Mouse (Mus musculus) embryonic facial prominence, embryonic 13.5 days (tissue): ENCODE measurements at regions not wholly inside any gene's neighbourhood (a gene's known extent, or its start where the extent isn't known, plus 50 kb on each side); places are given as distances from the start of the nearest gene placed in this dataset.

Experiments used
- ATAC-seq: fragments of 200-750 bp; cut with Nextera tagmentation; 2 replicates; pipeline ENCODE4 v1.8.0; 2017; ENCODE audit warnings: low read depth; ENCODE audit not compliant: insufficient number of reproducible peaks, insufficient read depth, low FRiP score, low TSS enrichment
- H3K27ac ChIP-seq: fragments of 300-500 bp; sonication (generic); 2 replicates; pipeline ENCODE4 v1.5.1; 2015; ENCODE audit warnings: moderate library complexity, mild to moderate bottlenecking, inconsistent platforms
- H3K27me3 ChIP-seq: fragments of 300-500 bp; sonication (generic); 2 replicates; pipeline ENCODE4 v1.6.1; 2015; ENCODE audit warnings: mild to moderate bottlenecking, inconsistent platforms
- H3K36me3 ChIP-seq: fragments of 300-500 bp; sonication (generic); 2 replicates; pipeline ENCODE4 v1.6.1; 2015; ENCODE audit warnings: mild to moderate bottlenecking, inconsistent platforms
- H3K4me1 ChIP-seq: fragments of 300-500 bp; sonication (generic); 2 replicates; pipeline ENCODE4 v1.6.1; 2015; ENCODE audit warnings: inconsistent platforms
- H3K4me2 ChIP-seq: fragments of 300-500 bp; sonication (generic); 2 replicates; pipeline ENCODE4 v1.6.1; 2015; ENCODE audit warnings: moderate library complexity, mild to moderate bottlenecking, inconsistent platforms
- H3K4me3 ChIP-seq: fragments of 300-500 bp; sonication (generic); 2 replicates; pipeline ENCODE4 v1.5.1; 2015; ENCODE audit warnings: mild to moderate bottlenecking, inconsistent platforms
- H3K9ac ChIP-seq: fragments of 300-500 bp; sonication (generic); 2 replicates; pipeline ENCODE4 v1.6.1; 2015; ENCODE audit warnings: mild to moderate bottlenecking, inconsistent platforms
- H3K9me3 ChIP-seq: fragments of 300-500 bp; sonication (generic); 2 replicates; pipeline ENCODE4 v1.6.1; 2016; ENCODE audit warnings: inconsistent platforms
- WGBS: fragments of 180-500 bp; shearing (Covaris S2); methylation state at CpG from one replicate; pipeline ENCODE4 v1.1.7; 2015; ENCODE audit warnings: mixed read lengths; 5-methylcytosine and 5-hydroxymethylcytosine counted together

DNA sequence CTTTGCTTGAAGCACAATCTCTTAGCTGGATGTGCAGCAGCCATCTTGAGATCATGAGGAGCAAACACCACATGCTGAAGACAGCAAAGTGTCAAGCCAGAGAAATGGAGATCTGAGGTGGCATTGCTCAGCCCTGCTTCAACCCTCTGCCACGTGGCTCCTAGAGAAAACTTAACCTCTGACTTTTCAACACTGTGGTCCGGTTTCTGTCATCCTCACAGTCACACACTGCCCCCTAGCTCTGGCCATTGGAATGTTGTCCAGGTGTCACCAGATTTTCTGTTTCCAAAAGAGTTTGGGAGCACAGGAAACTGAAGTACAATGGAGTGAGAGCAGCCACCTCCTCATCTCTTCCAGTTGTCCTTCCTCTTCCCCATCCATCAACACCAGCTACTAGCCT is 50.2 kb upstream of the Dhx15 start:
- Histone ChIP-seq H3K4me2 (no peak overlapping the region), H3K27ac (no peak overlapping the region), H3K9me3 (no peaks in the 10 kb centered on the region), H3K36me3 (no peaks in the 10 kb centered on the region), H3K4me3 (no peak overlapping the region), H3K4me1 (peaks cover 9% of the 10 kb centered on the region; the same call in 1 of the 2 replicates), H3K9ac (no peak overlapping the region), H3K27me3 (no peaks in the 10 kb centered on the region)
- no peak for ATAC-seq
- 5% methylated on average over 2 of the region's 2 CpGs for WGBS
